ENCODE assay signal across 19 mouse cellular contexts in genomic region chr9:15560451-15560850, GRCm38 (mm10).
"Had no signal": no experiment of that assay in that cellular context is flagged by ENCODE, and none has a peak within 500 bp of the region (broad histone marks: within the 10 kb centered on the region; RNA-seq: fewer than 3 reads in every experiment).

No protein-coding gene starts in this region.

- H3K4me2 ChIP-seq: lung, embryonic 14.5 days; midbrain, embryonic 12.5 days; neural tube, embryonic 13.5 days; neural tube, embryonic 15.5 days had no signal

- H3K4me3 ChIP-seq: midbrain, embryonic 10.5 days; midbrain, embryonic 12.5 days; myocyte; neural tube, embryonic 13.5 days; neural tube, embryonic 15.5 days had no signal

- ATAC-seq: midbrain, embryonic 16.5 days had no signal

- H3K4me1 ChIP-seq: midbrain, embryonic 12.5 days; neural tube, embryonic 13.5 days; neural tube, embryonic 15.5 days had no signal

- H3K36me3 ChIP-seq: midbrain, embryonic 10.5 days; midbrain, embryonic 12.5 days; neural tube, embryonic 13.5 days; neural tube, embryonic 15.5 days had no signal

- H3K9ac ChIP-seq: lung, embryonic 14.5 days; midbrain, embryonic 12.5 days; neural tube, embryonic 13.5 days; neural tube, embryonic 15.5 days had no signal

- H3K27me3 ChIP-seq: midbrain, embryonic 12.5 days; neural tube, embryonic 13.5 days; neural tube, embryonic 15.5 days had no signal

- H3K27ac ChIP-seq: midbrain, embryonic 10.5 days; midbrain, embryonic 12.5 days; neural tube, embryonic 13.5 days; neural tube, embryonic 15.5 days had no signal

- H3K9me3 ChIP-seq: midbrain, embryonic 10.5 days; midbrain, embryonic 12.5 days; neural tube, embryonic 13.5 days; neural tube, embryonic 15.5 days had no signal

- DNase-seq: lung, adult 18-20 months; lung, embryonic 14.5 days; lung, postnatal 10 days; lung, postnatal 4 days; midbrain, embryonic 14.5 days; retina, postnatal 1 day; right cerebral cortex, adult 18-20 months; right cerebral cortex, postnatal 25 days; right cerebral cortex, postnatal 4 days; spleen, adult 18-20 months; thymus, adult 18-20 months; thymus, postnatal 14 days; thymus, postnatal 36 days had no signal
